Mouse (Mus musculus) MEL (cell line): ENCODE results near the gene Arid1b. TPM values are rescaled to one million over a fixed set of nuclear protein-coding genes. Genes with fewer than 3 reads are reported as not detected.

ENCODE experiments used
- DNase-seq: peaks from one replicate; pipeline ENCODE4 v3.0.0; 2011; ENCODE audit warnings: low read depth, low spot score
- H3K27ac ChIP-seq: 2 replicates; pipeline ENCODE4 v1.5.1; 2012; ENCODE audit warnings: low read depth, mild to moderate bottlenecking, control low read depth, low read length, moderate library complexity; ENCODE audit not compliant: control insufficient read depth
- H3K27me3 ChIP-seq, 2 experiments: fragments of 150-350 bp in 1 of 2; sonication (generic) in 1 of 2; 2 replicates each; pipeline ENCODE4 v1.6.1; 2012; ENCODE audit warnings: low read length in 2 of 2, mild to moderate bottlenecking in 2 of 2, improper control_type of control experiment in 1 of 2, moderate library complexity in 1 of 2; ENCODE audit not compliant: insufficient read depth in 2 of 2, control insufficient read depth in 1 of 2
- H3K36me3 ChIP-seq, 2 experiments: 2 replicates each; pipeline ENCODE4 v1.6.1; 2012 to 2014; ENCODE audit warnings: low read length in 2 of 2, improper control_type of control experiment in 1 of 2, inconsistent platforms in 1 of 2, mild to moderate bottlenecking in 1 of 2; ENCODE audit not compliant: insufficient read depth in 2 of 2, control insufficient read depth in 1 of 2
- H3K4me1 ChIP-seq, 2 experiments: fragments of 150-350 bp in 1 of 2; sonication (generic) in 1 of 2; 2 replicates each; pipeline ENCODE4 v1.6.1; 2012; ENCODE audit warnings: low read length in 2 of 2, improper control_type of control experiment in 1 of 2, mild to moderate bottlenecking in 1 of 2; ENCODE audit not compliant: insufficient read depth in 2 of 2, control insufficient read depth in 1 of 2
- H3K4me3 ChIP-seq, 2 experiments: fragments of 150-350 bp in 1 of 2; sonication (generic) in 1 of 2; 2 replicates each; pipeline ENCODE4 v1.5.1; 2012; ENCODE audit warnings: low read depth in 2 of 2, low read length in 2 of 2, mild to moderate bottlenecking in 2 of 2, moderate library complexity in 2 of 2, control low read depth in 1 of 2, improper control_type of control experiment in 1 of 2; ENCODE audit not compliant: control insufficient read depth in 1 of 2, insufficient read depth in 1 of 2
- H3K79me2 ChIP-seq: 2 replicates; pipeline ENCODE4 v1.6.1; 2012; ENCODE audit warnings: mild to moderate bottlenecking, low read length, moderate library complexity; ENCODE audit not compliant: control insufficient read depth, poor library complexity, insufficient read depth
- H3K9ac ChIP-seq: 2 replicates; pipeline ENCODE4 v1.6.1; 2012; ENCODE audit warnings: low read depth, mild to moderate bottlenecking, control low read depth, low read length, moderate library complexity; ENCODE audit not compliant: control insufficient read depth, poor library complexity, severe bottlenecking
- H3K9me3 ChIP-seq: fragments of 150-350 bp; sonication (generic); replicated peaks from 2 replicates; pipeline ENCODE4 v1.6.1; 2012; ENCODE audit warnings: mild to moderate bottlenecking, low read length, improper control_type of control experiment, moderate library complexity; ENCODE audit not compliant: insufficient read depth
- CHD2 ChIP-seq: IDR thresholded peaks from 2 replicates; pipeline ENCODE4 v1.6.1; 2011; ENCODE audit warnings: low read length, improper control_type of control experiment
- EP300 ChIP-seq, 2 experiments: IDR thresholded peaks; 2 replicates each; pipeline ENCODE4 v1.6.1; 2011; ENCODE audit warnings: improper control_type of control experiment in 2 of 2, low read length in 2 of 2, low read depth in 1 of 2, mild to moderate bottlenecking in 1 of 2
- GABPA ChIP-seq: IDR thresholded peaks from 2 replicates; pipeline ENCODE4 v1.6.1; 2012; ENCODE audit warnings: low read depth, mild to moderate bottlenecking, inconsistent platforms, low read length, improper control_type of control experiment, moderate library complexity
- GATA1 ChIP-seq: IDR thresholded peaks from 2 replicates; pipeline ENCODE4 v1.6.1; 2011; ENCODE audit warnings: low read depth, low read length, improper control_type of control experiment
- HCFC1 ChIP-seq: IDR thresholded peaks from 2 replicates; pipeline ENCODE4 v1.6.1; 2012; ENCODE audit warnings: low read depth, mild to moderate bottlenecking, inconsistent platforms, low read length, improper control_type of control experiment, moderate library complexity
- JUND ChIP-seq: IDR thresholded peaks from 2 replicates; pipeline ENCODE4 v1.6.1; 2011; ENCODE audit warnings: low read depth, mild to moderate bottlenecking, improper control_type of control experiment, low read length
- KAT2A ChIP-seq: conservative IDR thresholded peaks from 2 replicates; pipeline ENCODE4 v1.6.1; 2012; ENCODE audit warnings: low read depth, low read length, improper control_type of control experiment, inconsistent platforms
- POLR2A ChIP-seq, 2 experiments: IDR thresholded peaks; 2 replicates each; pipeline ENCODE4 v1.6.1; 2011 to 2012; ENCODE audit warnings: low read length in 2 of 2, mild to moderate bottlenecking in 2 of 2, control low read depth in 1 of 2, improper control_type of control experiment in 1 of 2, low read depth in 1 of 2, moderate library complexity in 1 of 2; ENCODE audit not compliant: control insufficient read depth in 1 of 2, insufficient read depth in 1 of 2, poor library complexity in 1 of 2
- POLR2AphosphoS2 ChIP-seq: IDR thresholded peaks from 2 replicates; pipeline ENCODE4 v1.6.1; 2011; ENCODE audit warnings: low read length, improper control_type of control experiment
- POLR2AphosphoS5 ChIP-seq: IDR thresholded peaks from 2 replicates; pipeline ENCODE4 v1.6.1; 2012; ENCODE audit warnings: low read depth, borderline replicate concordance, mild to moderate bottlenecking, inconsistent platforms, low read length, moderate library complexity, mixed read lengths
- SIN3A ChIP-seq: IDR thresholded peaks from 2 replicates; pipeline ENCODE4 v1.6.1; 2012; ENCODE audit warnings: low read length, improper control_type of control experiment, inconsistent platforms
- TCF12 ChIP-seq: IDR thresholded peaks from 2 replicates; pipeline ENCODE4 v1.6.1; 2014; ENCODE audit warnings: low read depth, mild to moderate bottlenecking, inconsistent platforms, low read length, improper control_type of control experiment, moderate library complexity
- UBTF ChIP-seq: IDR thresholded peaks from 2 replicates; pipeline ENCODE4 v1.6.1; 2012; ENCODE audit warnings: low read depth, mild to moderate bottlenecking, inconsistent platforms, low read length, improper control_type of control experiment, moderate library complexity, borderline replicate concordance; ENCODE audit not compliant: insufficient read depth
- ZC3H11A ChIP-seq: IDR thresholded peaks from 2 replicates; pipeline ENCODE4 v1.6.1; 2012; ENCODE audit warnings: low read depth, mild to moderate bottlenecking, inconsistent platforms, low read length, improper control_type of control experiment
- ZNF384 ChIP-seq: IDR thresholded peaks from 2 replicates; pipeline ENCODE4 v1.6.1; 2012; ENCODE audit warnings: low read depth, mild to moderate bottlenecking, inconsistent platforms, low read length, improper control_type of control experiment
- polyA plus RNA-seq, 2 experiments: library from polyadenylated mRNA; stranded (reverse) in 1 of 2; unstranded in 1 of 2; fragments of >175 nt in 1 of 2; fragments of >200 nt in 1 of 2; gene quantifications; 2 replicates each; pipeline versions ENCODE4 v1.2.1 to v1.2.4; 2012; ENCODE audit warnings: low replicate concordance in 2 of 2, low read depth in 1 of 2; ENCODE audit not compliant: insufficient read length in 2 of 2, insufficient read depth in 1 of 2, missing spikeins in 1 of 2
- total RNA-seq: library from RNA; depleted of rRNA; stranded (reverse); fragments of 300-350 nt; gene quantifications from 2 replicates; pipeline ENCODE4 v1.2.3, GENCODE M21; 2012

Gene Arid1b
- total and polyA plus RNA-seq, 3 experiments: 13.4 to 17.4 TPM; not detected in 1

- TF ChIP-seq TCF12: 0 out of 2 replicates have a peak, but pooled peaks have one; percentile 25
- peak; percentile 44; the same call in 1 of the 2 replicates for TF ChIP-seq GATA1
- 0 out of 4 replicates have a peak, but pooled peaks of 1 of the 2 experiments have one; percentile 28 for TF ChIP-seq EP300 (IDR thresholded peaks at IDR 0.05; ENCODE audit: low read depth in 1 of 2, low read length in 2 of 2)
- no peak for TF ChIP-seq ZNF384
- peak; percentile 83 for TF ChIP-seq HCFC1
- TF ChIP-seq, all 39 proteins: peak for 4
- H3K79me2 ChIP-seq: peaks cover 2% of the 10 kb centered on the region
- H3K9ac ChIP-seq: no peak overlapping the region
- H3K27ac ChIP-seq: no peak overlapping the region
- H3K4me1 ChIP-seq: peaks cover 2 to 5% of the 10 kb centered on the region in 2 experiments; a peak in 2 of 4 replicates
- peak; percentile 50 for DNase-seq
- no peak overlapping the region for H3K4me3 ChIP-seq
- H3K27me3 ChIP-seq: no peaks in the 10 kb centered on the region
- no peaks in the 10 kb centered on the region for H3K9me3 ChIP-seq
- peaks cover 3 to 8% of the 10 kb centered on the region in 2 experiments; a peak in 3 of 4 replicates for H3K36me3 ChIP-seq
These were observed 76.3 kb downstream of the Arid1b start for GRCm38 (mm10) chr17:5070399-5070798.

- Histone ChIP-seq H3K79me2 (no peaks in the 10 kb centered on the region; the same call in none of the 2 replicates), H3K9ac (no peak overlapping the region), H3K36me3 (peaks cover 3 to 8% of the 10 kb centered on the region in 2 experiments; a peak in 3 of 4 replicates), H3K4me3 (no peak overlapping the region), H3K27ac (no peak overlapping the region), H3K9me3 (no peaks in the 10 kb centered on the region), H3K27me3 (no peaks in the 10 kb centered on the region), H3K4me1 (peaks cover 2 to 5% of the 10 kb centered on the region in 2 experiments; a peak in 2 of 4 replicates)
- DNase-seq: no peak
- TF ChIP-seq ZNF384 (no peak), POLR2AphosphoS5 (no peak), CHD2 (no peak), JUND (no peak), UBTF (no peak), KAT2A (no peak)
These were observed 78.4 kb downstream of the Arid1b start for GRCm38 (mm10) chr17:5072539-5072938.

DNA sequence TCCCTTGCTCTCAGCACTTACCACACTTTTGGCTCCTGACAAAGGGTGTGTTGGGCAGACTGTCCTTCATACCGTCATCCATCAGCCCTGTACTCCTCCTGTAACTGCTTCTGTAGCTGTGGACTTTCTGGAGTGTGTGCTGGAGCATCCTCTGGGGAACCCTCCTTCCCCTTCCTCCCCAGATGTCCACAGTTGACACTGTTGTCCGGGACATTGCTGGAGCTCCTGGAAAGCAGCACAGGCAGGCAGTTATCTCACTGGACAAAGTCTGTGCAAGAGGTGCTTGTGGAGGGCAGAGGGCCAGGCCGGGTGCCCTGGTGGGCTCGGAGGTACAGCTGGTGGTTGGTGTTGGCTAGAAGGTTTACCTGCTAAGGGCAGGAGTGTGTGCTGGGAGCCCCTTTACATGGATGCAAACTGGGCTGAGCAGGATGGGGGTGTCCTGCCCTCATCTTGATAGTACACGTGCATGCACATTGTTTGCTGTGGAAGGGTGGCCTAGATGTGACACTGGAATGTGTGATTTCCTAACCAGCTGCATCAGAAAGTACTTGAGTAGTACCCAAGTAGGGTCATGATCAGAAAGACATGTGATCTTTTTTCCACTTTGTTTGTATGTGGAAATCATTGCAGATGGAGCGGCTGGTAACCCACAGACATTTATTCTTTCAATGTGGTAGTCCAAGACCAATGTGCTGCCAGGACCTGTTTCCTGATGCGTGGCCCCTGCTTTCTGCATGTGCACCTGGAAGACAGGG is 80.8 kb downstream of the Arid1b start:
- H3K4me1 ChIP-seq: peaks cover 0 to 2% of the 10 kb centered on the region in 2 experiments; a peak in 2 of 4 replicates

More for the DNA sequence above, 80.8 kb downstream of the Arid1b start:
- TF ChIP-seq GABPA (no peak), SIN3A (no peak), ZNF384 (no peak), POLR2A (IDR thresholded peaks at IDR 0.05; ENCODE audit: control insufficient read depth in 1 of 2, insufficient read depth in 1 of 2, low read depth in 1 of 2, low read length in 2 of 2, poor library complexity in 1 of 2) (no peak), KAT2A (no peak), ZC3H11A (no peak), POLR2AphosphoS2 (no peak), HCFC1 (no peak), EP300 (IDR thresholded peaks at IDR 0.05; ENCODE audit: low read depth in 1 of 2, low read length in 2 of 2) (no peak)
- peaks cover 2% of the 10 kb centered on the region; the same call in 1 of the 2 replicates for H3K79me2 ChIP-seq
- H3K9me3 ChIP-seq: no peaks in the 10 kb centered on the region
- no peak overlapping the region for H3K4me3 ChIP-seq
- no peak overlapping the region for H3K27ac ChIP-seq
- no peaks in the 10 kb centered on the region for H3K27me3 ChIP-seq
- peaks cover 3 to 7% of the 10 kb centered on the region in 2 experiments; a peak in 3 of 4 replicates for H3K36me3 ChIP-seq
- DNase-seq: no peak
- no peak overlapping the region for H3K9ac ChIP-seq
